Mouse (Mus musculus): ENCODE data around the gene Scamp5. TPM values are rescaled to one million over a fixed set of nuclear protein-coding genes. Genes with fewer than 3 reads are reported as not detected.

The Scamp5 gene
- 10.9 and 14.5 TPM in 2 replicates for polyA plus RNA-seq (2014; fragmentation: Nextera tagmentation; extraction: Ambion mirVana)

DNA sequence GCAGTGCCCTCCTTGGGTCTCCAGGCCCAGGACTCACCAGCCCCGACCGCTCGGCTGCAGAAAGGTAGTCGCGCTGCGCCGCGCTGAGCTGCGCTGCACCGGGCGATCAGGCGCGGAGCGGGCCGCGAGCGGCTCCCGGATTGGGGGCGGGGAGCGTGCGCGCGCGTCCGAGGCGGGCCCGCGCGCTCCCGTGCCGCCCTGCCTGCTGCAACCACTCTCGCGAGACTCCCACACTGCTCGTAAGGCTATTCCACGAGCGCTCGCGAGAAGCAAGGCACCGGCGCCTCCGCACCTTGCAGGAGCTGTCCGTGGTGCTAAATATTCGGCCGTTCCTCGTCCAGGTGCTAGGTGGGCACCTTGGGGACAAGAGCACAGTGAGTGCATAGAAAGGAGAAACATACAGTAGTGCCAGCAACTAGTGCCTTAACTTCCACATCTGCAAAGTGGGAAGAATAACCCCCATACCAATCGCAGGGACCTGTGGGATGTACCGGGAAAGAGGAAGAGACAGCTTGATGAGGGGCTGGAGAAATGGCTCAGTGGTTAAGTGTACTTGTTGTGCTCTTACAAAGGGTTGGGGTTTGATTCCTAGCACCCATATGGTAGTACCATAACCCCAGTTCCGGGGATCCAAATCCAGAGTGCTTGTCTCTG lies at the start of gene Scamp5:
Scamp5 (minus strand) TSS at position 165 of the 654 bp plus-strand sequence.
- Histone ChIP-seq H3K4me2 (ENCODE audit: low read depth, low read length) (peak within 1 kb of the TSS; percentile 68), H3K9me3 (ENCODE audit: control insufficient read depth, low read length) (no peaks in the 10 kb centered on the region), H3K27ac (replicated peaks; ENCODE audit: low read depth, low read length) (0 out of 2 replicates have a peak within 1 kb of the TSS, but pooled peaks have one; percentile 2), H3K4me1 (ENCODE audit: control insufficient read depth, insufficient read depth, low read length) (peaks cover 8% of the 10 kb centered on the region), H3K27me3 (replicated peaks; ENCODE audit: control insufficient read depth, insufficient read depth, low read length) (no peaks in the 10 kb centered on the region), H3K9ac (ENCODE audit: low read depth, low read length) (peak within 1 kb of the TSS; percentile 71), H3K4me3 (ENCODE audit: low read depth, low read length) (peak within 1 kb of the TSS; percentile 67), H3K36me3 (ENCODE audit: control insufficient read depth, insufficient read depth, low read length) (no peaks in the 10 kb centered on the region)
- peak; percentile 98 for DNase-seq (ENCODE audit: low spot score)
- peak; percentile 95 for ATAC-seq (ENCODE audit: low read depth)
- WGBS, result 2% methylated on average over 30 of the region's 48 CpGs

DNA sequence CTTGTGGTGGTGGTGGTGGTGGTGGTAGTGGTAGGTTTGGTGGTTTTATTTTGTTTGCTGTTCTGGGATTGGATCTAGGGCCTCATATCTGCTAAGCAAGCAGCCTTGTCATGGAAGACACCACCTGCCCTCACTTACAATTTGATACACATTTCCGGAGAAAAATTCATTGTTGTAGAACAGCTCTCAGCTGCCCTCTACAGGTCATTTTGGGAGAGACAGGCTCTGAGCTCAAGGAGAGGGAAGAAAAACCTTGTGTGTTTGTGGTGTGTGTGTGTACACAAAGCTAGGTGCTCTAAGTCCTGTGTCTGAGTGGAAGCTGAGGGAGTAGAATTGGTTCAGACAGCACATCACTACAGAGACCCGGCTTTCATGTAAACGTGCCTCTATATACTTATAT lies 49.3 kb upstream of the Scamp5 start:
- Histone ChIP-seq H3K4me2 (ENCODE audit: low read depth, low read length) (no peak overlapping the region), H3K9ac (ENCODE audit: low read depth, low read length) (no peak overlapping the region), H3K36me3 (ENCODE audit: control insufficient read depth, insufficient read depth, low read length) (no peaks in the 10 kb centered on the region), H3K9me3 (ENCODE audit: control insufficient read depth, low read length) (no peaks in the 10 kb centered on the region), H3K4me1 (ENCODE audit: control insufficient read depth, insufficient read depth, low read length) (peaks cover 3% of the 10 kb centered on the region; the same call in 1 of the 2 replicates), H3K27me3 (replicated peaks; ENCODE audit: control insufficient read depth, insufficient read depth, low read length) (no peaks in the 10 kb centered on the region), H3K27ac (replicated peaks; ENCODE audit: low read depth, low read length) (no peak overlapping the region), H3K4me3 (ENCODE audit: low read depth, low read length) (no peak overlapping the region)
- ATAC-seq (ENCODE audit: low read depth) (no peak), DNase-seq (ENCODE audit: low spot score) (peak; percentile 69)
- 10% methylated on average over 3 of the region's 3 CpGs for WGBS

DNA sequence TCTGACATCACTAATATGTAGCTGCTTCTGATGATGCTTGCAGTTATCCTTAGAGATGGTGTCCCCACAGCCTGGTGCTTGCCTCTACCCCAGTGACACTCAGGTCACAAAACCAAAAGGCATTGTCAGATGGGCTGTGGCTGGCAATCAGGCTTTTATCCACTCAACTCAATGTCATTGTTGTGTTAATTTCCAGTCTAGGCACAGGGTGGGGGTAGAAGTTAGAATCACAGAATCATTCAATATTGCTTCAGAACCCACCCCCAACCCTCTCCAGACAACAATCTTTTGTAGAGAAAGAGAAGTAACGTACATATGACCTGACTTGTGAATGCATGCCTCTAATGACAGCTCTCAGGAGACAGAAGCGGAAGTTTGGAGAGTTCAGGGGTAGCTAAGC lies 42.7 kb upstream of the Scamp5 start:
- no peak overlapping the region for H3K4me3 ChIP-seq (ENCODE audit: low read depth, low read length)
- no peak for ATAC-seq (ENCODE audit: low read depth)
- DNase-seq (ENCODE audit: low spot score), result no peak

DNA sequence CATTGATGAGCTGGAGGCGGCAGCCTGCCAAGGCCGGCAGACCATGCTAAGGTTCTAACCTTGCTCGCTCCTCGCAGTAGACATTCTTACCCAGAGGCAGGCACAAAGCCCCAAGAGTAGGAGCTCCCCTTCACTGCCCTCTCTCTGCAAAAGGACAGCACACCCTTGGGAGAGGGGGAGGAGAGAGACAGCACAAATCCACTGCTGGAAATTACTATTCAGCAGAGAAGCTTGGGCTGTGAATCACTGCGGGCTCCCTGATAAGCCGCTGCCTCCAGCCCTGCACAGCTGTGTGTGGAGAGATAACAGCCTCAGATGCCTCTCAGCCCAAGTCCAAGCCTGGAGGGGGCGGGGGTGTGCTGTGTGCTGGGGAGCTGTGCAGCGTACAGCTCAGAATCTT lies 37.8 kb upstream of the Scamp5 start:
- DNase-seq (ENCODE audit: low spot score) (peak; percentile 45), ATAC-seq (ENCODE audit: low read depth) (peak; percentile 43; the same call in 1 of the 2 replicates)
- no peak overlapping the region for H3K27ac ChIP-seq (replicated peaks; ENCODE audit: low read depth, low read length)
- WGBS, result 4% methylated on average over 8 of the region's 8 CpGs
- H3K4me1 ChIP-seq (ENCODE audit: control insufficient read depth, insufficient read depth, low read length), result peaks cover 7% of the 10 kb centered on the region; the same call in 1 of the 2 replicates
- H3K9me3 ChIP-seq (ENCODE audit: control insufficient read depth, low read length), result no peaks in the 10 kb centered on the region
- no peak overlapping the region for H3K4me2 ChIP-seq (ENCODE audit: low read depth, low read length)
- no peak overlapping the region for H3K9ac ChIP-seq (ENCODE audit: low read depth, low read length)
- H3K27me3 ChIP-seq (replicated peaks; ENCODE audit: control insufficient read depth, insufficient read depth, low read length), result peaks cover 59% of the 10 kb centered on the region
- H3K4me3 ChIP-seq (ENCODE audit: low read depth, low read length), result no peak overlapping the region
- H3K36me3 ChIP-seq (ENCODE audit: control insufficient read depth, insufficient read depth, low read length), result no peaks in the 10 kb centered on the region

More for the DNA sequence above, 42.7 kb upstream of the Scamp5 start:
- Histone ChIP-seq H3K9me3 (ENCODE audit: control insufficient read depth, low read length) (no peaks in the 10 kb centered on the region), H3K9ac (ENCODE audit: low read depth, low read length) (no peak overlapping the region), H3K36me3 (ENCODE audit: control insufficient read depth, insufficient read depth, low read length) (no peaks in the 10 kb centered on the region), H3K4me2 (ENCODE audit: low read depth, low read length) (no peak overlapping the region), H3K27me3 (replicated peaks; ENCODE audit: control insufficient read depth, insufficient read depth, low read length) (peaks cover 10% of the 10 kb centered on the region), H3K4me1 (ENCODE audit: control insufficient read depth, insufficient read depth, low read length) (no peaks in the 10 kb centered on the region), H3K27ac (replicated peaks; ENCODE audit: low read depth, low read length) (no peak overlapping the region)
- 60% methylated on average over 2 of the region's 2 CpGs for WGBS

DNA sequence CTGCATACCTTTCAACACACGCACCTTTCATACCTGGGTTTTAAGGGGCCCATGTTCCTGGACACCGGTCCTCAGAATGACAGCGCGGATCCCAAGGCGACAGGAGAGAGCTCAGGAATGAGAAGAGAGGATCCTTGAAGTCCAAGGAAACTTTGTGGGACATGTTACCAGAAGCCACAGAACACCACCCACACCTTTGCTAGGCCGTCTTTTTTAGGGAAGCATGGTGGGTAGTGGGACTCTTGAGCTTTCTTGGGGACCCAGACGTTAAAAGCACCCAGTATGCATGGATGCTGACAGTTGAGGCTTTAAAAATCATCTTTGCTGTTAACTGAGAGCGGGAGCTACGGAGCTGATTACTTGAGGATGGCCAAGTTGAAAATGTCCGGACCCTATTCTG lies 37.0 kb upstream of the Scamp5 start:
- Histone ChIP-seq H3K9me3 (ENCODE audit: control insufficient read depth, low read length) (no peaks in the 10 kb centered on the region), H3K4me3 (ENCODE audit: low read depth, low read length) (no peak overlapping the region; the same call in 1 of the 2 replicates), H3K27ac (replicated peaks; ENCODE audit: low read depth, low read length) (no peak overlapping the region), H3K27me3 (replicated peaks; ENCODE audit: control insufficient read depth, insufficient read depth, low read length) (peaks cover 65% of the 10 kb centered on the region), H3K9ac (ENCODE audit: low read depth, low read length) (no peak overlapping the region), H3K4me2 (ENCODE audit: low read depth, low read length) (no peak overlapping the region), H3K36me3 (ENCODE audit: control insufficient read depth, insufficient read depth, low read length) (no peaks in the 10 kb centered on the region), H3K4me1 (ENCODE audit: control insufficient read depth, insufficient read depth, low read length) (peaks cover 7% of the 10 kb centered on the region; the same call in 1 of the 2 replicates)
- WGBS, result 45% methylated on average over 10 of the region's 10 CpGs
- ATAC-seq (ENCODE audit: low read depth), result no peak
- no peak for DNase-seq (ENCODE audit: low spot score)

DNA sequence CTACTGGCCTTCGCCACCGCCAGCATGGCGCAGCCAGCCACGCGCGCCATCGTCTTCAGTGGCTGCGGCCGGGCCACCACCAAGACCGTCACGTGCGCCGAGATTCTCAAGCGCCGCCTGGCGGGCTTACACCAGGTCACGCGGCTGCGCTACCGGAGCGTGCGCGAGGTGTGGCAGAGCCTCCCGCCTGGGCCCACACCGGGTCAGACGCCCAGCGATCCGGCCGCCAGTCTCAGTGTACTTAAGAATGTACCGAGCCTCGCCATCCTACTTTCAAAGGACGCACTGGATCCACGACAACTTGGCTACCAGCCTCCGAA lies 36.5 kb upstream of the Scamp5 start:
- no peaks in the 10 kb centered on the region for H3K36me3 ChIP-seq (ENCODE audit: control insufficient read depth, insufficient read depth, low read length)
- ATAC-seq (ENCODE audit: low read depth), result peak; percentile 79
- H3K9ac ChIP-seq (ENCODE audit: low read depth, low read length), result peak overlapping the region; percentile 46
- H3K4me1 ChIP-seq (ENCODE audit: control insufficient read depth, insufficient read depth, low read length), result peaks cover 7% of the 10 kb centered on the region; the same call in 1 of the 2 replicates
- H3K27me3 ChIP-seq (replicated peaks; ENCODE audit: control insufficient read depth, insufficient read depth, low read length), result peaks cover 65% of the 10 kb centered on the region
- H3K4me2 ChIP-seq (ENCODE audit: low read depth, low read length), result peak overlapping the region; percentile 88
- 1% methylated on average over 24 of the region's 34 CpGs for WGBS
- peak; percentile 60 for DNase-seq (ENCODE audit: low spot score)
- H3K27ac ChIP-seq (replicated peaks; ENCODE audit: low read depth, low read length), result no peak overlapping the region
- peak overlapping the region; percentile 43 for H3K4me3 ChIP-seq (ENCODE audit: low read depth, low read length)
- no peaks in the 10 kb centered on the region for H3K9me3 ChIP-seq (ENCODE audit: control insufficient read depth, low read length)

DNA sequence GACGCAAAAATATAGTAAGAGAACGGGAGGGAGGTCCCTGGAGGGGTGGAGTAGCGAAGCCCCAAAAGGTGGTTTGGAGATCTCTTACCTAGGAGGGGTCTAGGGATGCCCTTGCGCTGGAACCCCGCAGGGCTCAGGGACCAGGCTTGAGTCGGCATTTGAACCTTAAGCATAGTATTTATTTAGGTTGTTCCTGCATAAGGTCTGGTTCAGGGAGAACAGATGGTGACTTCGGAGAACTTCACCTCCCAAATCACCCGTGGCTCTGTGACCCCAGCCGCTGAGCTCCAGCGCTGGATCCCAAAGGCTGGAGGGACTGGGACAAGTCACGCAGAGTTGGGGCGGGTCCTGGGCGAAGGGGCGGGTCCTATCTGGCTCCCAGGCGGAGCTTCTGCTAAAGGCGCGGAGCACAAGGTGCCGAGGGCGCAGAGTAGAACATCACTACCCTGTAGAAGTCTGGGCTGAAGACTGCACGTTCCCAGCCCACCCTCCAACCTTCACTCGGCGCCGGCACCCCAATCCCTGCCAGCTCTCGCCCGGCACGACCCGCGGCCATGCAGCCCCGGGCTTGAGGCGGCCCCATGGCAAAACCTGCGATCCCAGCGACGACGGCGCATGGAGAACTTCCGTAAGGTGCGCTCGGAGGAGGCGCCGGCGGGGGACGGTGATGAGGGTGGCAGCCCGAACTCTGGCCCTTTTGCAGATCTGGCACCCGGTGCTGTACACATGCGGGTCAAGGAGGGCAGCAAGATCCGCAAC lies 35.9 kb upstream of the Scamp5 start, which contains the start of gene Rpp25:
Rpp25 (plus strand) TSS at position 405 of the 759 bp plus-strand sequence.
- peak within 1 kb of the TSS; percentile 88 for H3K4me2 ChIP-seq (ENCODE audit: low read depth, low read length)
- peak within 1 kb of the TSS; percentile 46 for H3K9ac ChIP-seq (ENCODE audit: low read depth, low read length)
- H3K27me3 ChIP-seq (replicated peaks; ENCODE audit: control insufficient read depth, insufficient read depth, low read length), result peaks cover 65% of the 10 kb centered on the region
- DNase-seq (ENCODE audit: low spot score), result peak; percentile 44
- peaks cover 7% of the 10 kb centered on the region; the same call in 1 of the 2 replicates for H3K4me1 ChIP-seq (ENCODE audit: control insufficient read depth, insufficient read depth, low read length)
- no peak within 1 kb of the TSS for H3K27ac ChIP-seq (replicated peaks; ENCODE audit: low read depth, low read length)
- peak within 1 kb of the TSS; percentile 43 for H3K4me3 ChIP-seq (ENCODE audit: low read depth, low read length)
- no peaks in the 10 kb centered on the region for H3K36me3 ChIP-seq (ENCODE audit: control insufficient read depth, insufficient read depth, low read length)
- peak; percentile 74 for ATAC-seq (ENCODE audit: low read depth)
- H3K9me3 ChIP-seq (ENCODE audit: control insufficient read depth, low read length), result no peaks in the 10 kb centered on the region
- 1% methylated on average over 25 of the region's 46 CpGs for WGBS

DNA sequence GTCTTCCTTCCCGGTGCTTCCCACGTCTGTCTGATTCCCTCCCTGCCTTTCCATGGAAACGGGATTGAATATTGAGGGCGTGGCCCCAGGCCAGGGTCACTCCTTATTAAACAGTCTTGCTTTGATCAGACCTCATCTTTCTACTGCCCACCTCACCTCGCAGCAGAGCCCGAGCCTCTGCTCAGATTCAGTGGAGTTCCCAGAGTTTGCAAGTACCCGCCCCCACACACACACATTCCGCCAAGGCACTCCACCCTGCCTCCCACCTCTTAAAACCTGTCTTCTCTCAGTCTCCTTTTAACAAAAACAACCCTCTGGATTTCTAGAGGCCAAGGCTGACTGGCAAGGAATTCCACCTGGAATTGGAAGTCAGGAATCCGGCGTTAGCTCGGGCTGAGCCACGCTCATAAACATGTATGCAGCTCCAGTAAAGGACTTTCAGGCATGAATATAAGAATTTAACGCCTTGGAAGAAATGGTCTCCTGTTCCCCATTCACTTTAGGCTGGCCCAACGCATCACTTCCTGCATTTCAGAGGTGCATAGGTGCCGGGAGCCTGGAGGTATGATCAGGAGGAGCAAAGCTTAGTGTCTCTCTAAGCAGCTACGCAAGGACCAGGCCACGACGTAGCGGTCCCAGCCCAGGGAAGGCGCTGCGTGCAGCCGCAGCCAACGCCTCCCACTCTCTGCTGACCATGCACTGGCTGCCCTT lies 35.2 kb upstream of the Scamp5 start:
- no peak for DNase-seq (ENCODE audit: low spot score)
- peak overlapping the region; percentile 88 for H3K4me2 ChIP-seq (ENCODE audit: low read depth, low read length)
- peaks cover 7% of the 10 kb centered on the region; the same call in 1 of the 2 replicates for H3K4me1 ChIP-seq (ENCODE audit: control insufficient read depth, insufficient read depth, low read length)
- no peaks in the 10 kb centered on the region for H3K36me3 ChIP-seq (ENCODE audit: control insufficient read depth, insufficient read depth, low read length)
- 2% methylated on average over 23 of the region's 23 CpGs for WGBS
- H3K4me3 ChIP-seq (ENCODE audit: low read depth, low read length), result peak overlapping the region; percentile 43
- ATAC-seq (ENCODE audit: low read depth), result no peak
- H3K9ac ChIP-seq (ENCODE audit: low read depth, low read length), result no peak overlapping the region
- no peaks in the 10 kb centered on the region for H3K9me3 ChIP-seq (ENCODE audit: control insufficient read depth, low read length)
- peaks cover 65% of the 10 kb centered on the region for H3K27me3 ChIP-seq (replicated peaks; ENCODE audit: control insufficient read depth, insufficient read depth, low read length)
- no peak overlapping the region for H3K27ac ChIP-seq (replicated peaks; ENCODE audit: low read depth, low read length)

Measured in embryonic facial prominence, embryonic 14.5 days (tissue).